ENCODE assay signal across 8 mouse cellular contexts in genomic region chr10:107272131-107272803, GRCm38 (mm10). TPM values are rescaled to one million over a fixed set of nuclear protein-coding genes. Genes with fewer than 3 reads are reported as not detected.
DNase-seq lines count a peak whose midpoint lies in the region; ATAC-seq and TF ChIP-seq lines count a peak whose summit lies in the region.

No protein-coding gene starts in this region.

- H3K27me3 ChIP-seq in heart, embryonic 11.5 days (ENCODE audit: control insufficient read depth, insufficient read depth, low read length): peaks cover 28% of the 10 kb centered on the region
- H3K27me3 ChIP-seq in kidney, embryonic 15.5 days: peaks cover 32% of the 10 kb centered on the region
- H3K27me3 ChIP-seq in liver, embryonic 14.5 days (ENCODE audit: control insufficient read depth, insufficient read depth, low read length): peaks cover 9% of the 10 kb centered on the region

- no peaks in the 10 kb centered on the region for H3K9me3 ChIP-seq in heart, embryonic 11.5 days (replicated peaks; ENCODE audit: control insufficient read depth, low read length)
- no peaks in the 10 kb centered on the region for H3K9me3 ChIP-seq in kidney, embryonic 15.5 days (replicated peaks)
- no peaks in the 10 kb centered on the region for H3K9me3 ChIP-seq in liver, embryonic 14.5 days (ENCODE audit: control insufficient read depth, low read length)

- H3K36me3 ChIP-seq in heart, embryonic 11.5 days (ENCODE audit: control insufficient read depth, insufficient read depth, low read length): no peaks in the 10 kb centered on the region
- H3K36me3 ChIP-seq in kidney, embryonic 15.5 days: no peaks in the 10 kb centered on the region
- H3K36me3 ChIP-seq in liver, embryonic 14.5 days (replicated peaks; ENCODE audit: control insufficient read depth, insufficient read depth, low read depth): no peaks in the 10 kb centered on the region

- no peaks in the 10 kb centered on the region for H3K4me1 ChIP-seq in lung, adult 2 months (ENCODE audit: control insufficient read depth, insufficient read depth, low read length)
- no peaks in the 10 kb centered on the region for H3K4me1 ChIP-seq in heart, embryonic 11.5 days (ENCODE audit: control insufficient read depth, insufficient read depth, low read length)
- peaks cover 14% of the 10 kb centered on the region; the same call in 1 of the 2 replicates for H3K4me1 ChIP-seq in kidney, embryonic 15.5 days
- no peaks in the 10 kb centered on the region for H3K4me1 ChIP-seq in liver, embryonic 14.5 days (replicated peaks; ENCODE audit: control insufficient read depth in 2 of 2, insufficient read depth in 2 of 2, low read length in 1 of 2)

- no peak for TF ChIP-seq POLR2A in lung, adult 2 months (IDR thresholded peaks at IDR 0.05; ENCODE audit: borderline replicate concordance, extremely low read depth, low read depth, low read length)

- peak; percentile 64; the same call in 1 of the 2 replicates for ATAC-seq in heart, embryonic 11.5 days (replicated peaks; ENCODE audit: insufficient number of reproducible peaks, low FRiP score, low TSS enrichment)
- ATAC-seq in kidney, embryonic 15.5 days (replicated peaks; ENCODE audit: low FRiP score): peak; percentile 87
- ATAC-seq in liver, embryonic 14.5 days (ENCODE audit: insufficient read depth): peak; percentile 59

- H3K27ac ChIP-seq in heart, embryonic 11.5 days (ENCODE audit: low read depth, low read length): no peak overlapping the region
- peak overlapping the region; percentile 57 for H3K27ac ChIP-seq in kidney, embryonic 15.5 days
- H3K27ac ChIP-seq in liver, embryonic 14.5 days: no peak overlapping the region

- DNase-seq in lung, adult 2 months: peak; percentile 7
- no peak for DNase-seq in lung, postnatal 25 days (ENCODE audit: low spot score)
- DNase-seq in embryo, embryonic 9.5 days (ENCODE audit: extremely low spot score): peak; percentile 71
- DNase-seq in liver, embryonic 14.5 days (ENCODE audit: low read depth in 3 of 3, low spot score in 3 of 3): no peak
- DNase-seq in ovary, postnatal 36 days (ENCODE audit: low spot score): peak; percentile 19
- no peak for DNase-seq in thymus, postnatal 10 days (ENCODE audit: low spot score in 2 of 2)

- no peak for TF ChIP-seq EP300 in liver, embryonic 14.5 days (IDR thresholded peaks at IDR 0.05; ENCODE audit: low read depth)

- H3K4me2 ChIP-seq in heart, embryonic 11.5 days: peak overlapping the region; percentile 93
- H3K4me2 ChIP-seq in kidney, embryonic 15.5 days: peak overlapping the region; percentile 99
- peak overlapping the region; percentile 37 for H3K4me2 ChIP-seq in liver, embryonic 14.5 days (ENCODE audit: low read depth)

- no peak for TF ChIP-seq CTCF in lung, adult 2 months (IDR thresholded peaks at IDR 0.05; ENCODE audit: insufficient read depth, low read length)
- TF ChIP-seq CTCF in liver, embryonic 14.5 days (IDR thresholded peaks at IDR 0.05; ENCODE audit: low read depth): no peak

- 2% methylated on average over 41 of the region's 41 CpGs for WGBS in lung, adult 2 months
- 0% methylated on average over 41 of the region's 41 CpGs for WGBS in heart, embryonic 11.5 days (ENCODE audit: insufficient replicate concordance)
- WGBS in kidney, embryonic 15.5 days: under 1% methylated on average over 40 of the region's 41 CpGs
- WGBS in liver, embryonic 14.5 days (ENCODE audit: insufficient replicate concordance): 2% methylated on average over 41 of the region's 41 CpGs

- H3K4me3 ChIP-seq in lung, adult 2 months (replicated peaks; ENCODE audit: extremely low read depth, low read depth, low read length): no peak overlapping the region
- H3K4me3 ChIP-seq in heart, embryonic 11.5 days (ENCODE audit: low read depth, low read length): peak overlapping the region; percentile 55
- H3K4me3 ChIP-seq in kidney, embryonic 15.5 days (replicated peaks): peak overlapping the region; percentile 63
- peak overlapping the region; percentile 38 to 43 for H3K4me3 ChIP-seq in liver, embryonic 14.5 days (ENCODE audit: insufficient read depth in 1 of 2, low read depth in 2 of 2, low read length in 2 of 2)

- H3K9ac ChIP-seq in heart, embryonic 11.5 days (ENCODE audit: low read depth, low read length): peak overlapping the region; percentile 47; the same call in 1 of the 2 replicates
- peak overlapping the region; percentile 40 for H3K9ac ChIP-seq in kidney, embryonic 15.5 days
- H3K9ac ChIP-seq in liver, embryonic 14.5 days (replicated peaks): no peak overlapping the region; the same call in 1 of the 2 replicates

RNA-seq across cellular contexts. Expression of gene Lin7a, which starts 0.8 kb away (rescaled TPM):
- polyA plus RNA-seq in lung, adult 2 months (2012; rRNA removed): not detected in 2 replicates
- polyA plus RNA-seq in heart, embryonic 11.5 days (2014; fragmentation: Nextera tagmentation; extraction: Ambion mirVana): 1.4 and 2.6 TPM in 2 replicates
- polyA plus RNA-seq in kidney, embryonic 15.5 days (2015; fragmentation: Nextera tagmentation; extraction: Ambion mirVana): 1.6 and 2.0 TPM in 2 replicates
- 0.30 and 0.39 TPM in 2 replicates for polyA plus RNA-seq in liver, embryonic 14.5 days (2012; rRNA removed)
- 0.78 and 0.88 TPM in 2 replicates for polyA plus RNA-seq in liver, embryonic 14.5 days (2014; fragmentation: Nextera tagmentation; extraction: Ambion mirVana)

Comparison
In these comparisons a context has a peak if more than half of its experiments do, and no peak if none do; other contexts are left out.
1. DNase-seq: peak in lung, adult 2 months (single experiment), embryo, embryonic 9.5 days (single experiment) and ovary, postnatal 36 days (single experiment); none in lung, postnatal 25 days (single experiment), liver, embryonic 14.5 days (0 of 3) and thymus, postnatal 10 days (0 of 2).
2. H3K4me2 ChIP-seq: peak in every context shown above with its lines; median percentile 99 in kidney, embryonic 15.5 days; 93 in heart, embryonic 11.5 days; 37 in liver, embryonic 14.5 days.
3. Peak in every context shown above with its lines, with median percentiles within 50 percentile points of each other: ATAC-seq.